Mouse (Mus musculus): ENCODE results near the gene Gm44511.

GRCm38 (mm10) chr6:128807021-128807420, 19.1 kb downstream of the Gm44511 start:
- TF ChIP-seq CTCF (conservative IDR thresholded peaks at IDR 0.05; ENCODE audit: insufficient read depth, insufficient read length, low read depth, low read length) (no peak), POLR2A (IDR thresholded peaks at IDR 0.05; ENCODE audit: low read depth, low read length) (no peak)
